Mouse (Mus musculus): ENCODE results near the gene Gins3. TPM values are rescaled to one million over a fixed set of nuclear protein-coding genes. Genes with fewer than 3 reads are reported as not detected.

Gene Gins3
- polyA plus RNA-seq (2014; fragmentation: Illumina TruSeq; extraction: RNeasy Lipid Tissue Mini Kit (QIAGEN cat#74804); ENCODE audit: insufficient read depth, low read depth, low replicate concordance): 2.0 TPM

GRCm38 (mm10) chr8:95633262-95634062 lies at the start of gene Gins3:
TSS of gene Gins3 (plus strand) at chr8:95633453.

GRCm38 (mm10) chr8:95676631-95677030 lies 43.4 kb downstream of the Gins3 start, which contains the start of gene Ndrg4:
TSS of gene Ndrg4 (plus strand) at chr8:95676980.

Other genes starting within 250 kb of the Gins3 start
- 47.1 TPM for gene Cfap20, start 198.6 kb upstream of the Gins3 start, polyA plus RNA-seq (2014; fragmentation: Illumina TruSeq; extraction: RNeasy Lipid Tissue Mini Kit (QIAGEN cat#74804); ENCODE audit: insufficient read depth, low read depth, low replicate concordance)
- gene Csnk2a2, start 143.4 kb upstream of the Gins3 start, polyA plus RNA-seq (2014; fragmentation: Illumina TruSeq; extraction: RNeasy Lipid Tissue Mini Kit (QIAGEN cat#74804); ENCODE audit: insufficient read depth, low read depth, low replicate concordance): 19.6 TPM
- gene Ccdc113, start 99.4 kb upstream of the Gins3 start, polyA plus RNA-seq (2014; fragmentation: Illumina TruSeq; extraction: RNeasy Lipid Tissue Mini Kit (QIAGEN cat#74804); ENCODE audit: insufficient read depth, low read depth, low replicate concordance): 15.8 TPM
- gene Prss54, start 57.1 kb upstream of the Gins3 start, polyA plus RNA-seq (2014; fragmentation: Illumina TruSeq; extraction: RNeasy Lipid Tissue Mini Kit (QIAGEN cat#74804); ENCODE audit: insufficient read depth, low read depth, low replicate concordance): not detected
- 4.2 TPM for gene Ndrg4, start 43.5 kb downstream of the Gins3 start, polyA plus RNA-seq (2014; fragmentation: Illumina TruSeq; extraction: RNeasy Lipid Tissue Mini Kit (QIAGEN cat#74804); ENCODE audit: insufficient read depth, low read depth, low replicate concordance)
- gene Setd6, start 82.4 kb downstream of the Gins3 start, polyA plus RNA-seq (2014; fragmentation: Illumina TruSeq; extraction: RNeasy Lipid Tissue Mini Kit (QIAGEN cat#74804); ENCODE audit: insufficient read depth, low read depth, low replicate concordance): 9.6 TPM
- gene Cnot1, start 174.0 kb downstream of the Gins3 start, polyA plus RNA-seq (2014; fragmentation: Illumina TruSeq; extraction: RNeasy Lipid Tissue Mini Kit (QIAGEN cat#74804); ENCODE audit: insufficient read depth, low read depth, low replicate concordance): 18.5 TPM
- 87.3 TPM for gene Sap18b, start 191.9 kb downstream of the Gins3 start, polyA plus RNA-seq (2014; fragmentation: Illumina TruSeq; extraction: RNeasy Lipid Tissue Mini Kit (QIAGEN cat#74804); ENCODE audit: insufficient read depth, low read depth, low replicate concordance)
- 5.8 TPM for gene Slc38a7, start 220.1 kb downstream of the Gins3 start, polyA plus RNA-seq (2014; fragmentation: Illumina TruSeq; extraction: RNeasy Lipid Tissue Mini Kit (QIAGEN cat#74804); ENCODE audit: insufficient read depth, low read depth, low replicate concordance)

Measured in lung, adult 10 weeks (tissue).